8 mouse cellular contexts compared by ENCODE assay signal in genomic region chr6:145865289-145865885, GRCm38 (mm10). TPM values are rescaled to one million over a fixed set of nuclear protein-coding genes. Genes with fewer than 3 reads are reported as not detected.
A peak's percentile ranks its signal among the peaks of the same experiment; 100 is the strongest.
DNase-seq lines count a peak whose midpoint lies in the region; ATAC-seq and TF ChIP-seq lines count a peak whose summit lies in the region.

Gene Bhlhe41 (minus strand): TSS chr6:145865558.

- TF ChIP-seq CTCF in bone marrow, adult 2 months (IDR thresholded peaks at IDR 0.05; ENCODE audit: control insufficient read depth, insufficient read depth, low read length), result no peak
- no peak for TF ChIP-seq CTCF in liver, postnatal 0 days (IDR thresholded peaks at IDR 0.05; ENCODE audit: low read depth)

- DNase-seq in CD4-positive helper T cell, adult 2 months (ENCODE audit: low read depth, low spot score), result peak; percentile 24
- DNase-seq in kidney, postnatal 36 days, result peak; percentile 75 to 81
- peak; percentile 64 for DNase-seq in liver, postnatal 0 days
- DNase-seq in urinary bladder, adult 2 months (ENCODE audit: low spot score), result peak; percentile 71

- peak within 1 kb of the TSS; percentile 53 for H3K4me3 ChIP-seq in bone marrow, adult 2 months (replicated peaks; ENCODE audit: control insufficient read depth, low read depth, low read length)
- peak within 1 kb of the TSS; percentile 62 for H3K4me3 ChIP-seq in forebrain, embryonic 13.5 days
- peak within 1 kb of the TSS; percentile 80 for H3K4me3 ChIP-seq in heart, embryonic 16.5 days (ENCODE audit: low read length)
- H3K4me3 ChIP-seq in liver, postnatal 0 days (ENCODE audit: low read depth, low read length), result peak within 1 kb of the TSS; percentile 52
- peak within 1 kb of the TSS; percentile 71 for H3K4me3 ChIP-seq in neural tube, embryonic 15.5 days (replicated peaks)

- TF ChIP-seq EP300 in liver, postnatal 0 days (IDR thresholded peaks at IDR 0.05; ENCODE audit: low read depth), result no peak

- H3K27ac ChIP-seq in bone marrow, adult 2 months (ENCODE audit: control insufficient read depth, insufficient read depth, low read depth, low read length, poor library complexity), result peak within 1 kb of the TSS; percentile 36; the same call in 1 of the 2 replicates
- no peak within 1 kb of the TSS for H3K27ac ChIP-seq in forebrain, embryonic 13.5 days
- H3K27ac ChIP-seq in heart, embryonic 16.5 days (ENCODE audit: low read length), result peak within 1 kb of the TSS; percentile 93
- H3K27ac ChIP-seq in liver, postnatal 0 days (ENCODE audit: low read depth), result no peak within 1 kb of the TSS
- H3K27ac ChIP-seq in neural tube, embryonic 15.5 days (replicated peaks), result peak within 1 kb of the TSS; percentile 74

- H3K4me1 ChIP-seq in bone marrow, adult 2 months (ENCODE audit: control insufficient read depth, insufficient read depth, low read length), result no peaks in the 10 kb centered on the region
- peaks cover 42% of the 10 kb centered on the region for H3K4me1 ChIP-seq in forebrain, embryonic 13.5 days
- peaks cover 15% of the 10 kb centered on the region for H3K4me1 ChIP-seq in heart, embryonic 16.5 days (ENCODE audit: control insufficient read depth, insufficient read depth, low read length)
- peaks cover 16% of the 10 kb centered on the region for H3K4me1 ChIP-seq in liver, postnatal 0 days (ENCODE audit: insufficient read depth)
- H3K4me1 ChIP-seq in neural tube, embryonic 15.5 days, result peaks cover 39% of the 10 kb centered on the region

- no peaks in the 10 kb centered on the region for H3K9me3 ChIP-seq in forebrain, embryonic 13.5 days (replicated peaks)
- H3K9me3 ChIP-seq in heart, embryonic 16.5 days (replicated peaks; ENCODE audit: control insufficient read depth, low read length), result no peaks in the 10 kb centered on the region
- no peaks in the 10 kb centered on the region for H3K9me3 ChIP-seq in liver, postnatal 0 days (ENCODE audit: low read length)
- no peaks in the 10 kb centered on the region for H3K9me3 ChIP-seq in neural tube, embryonic 15.5 days (replicated peaks)

- ATAC-seq in forebrain, embryonic 13.5 days, result peak; percentile 36
- ATAC-seq in heart, embryonic 16.5 days (replicated peaks; ENCODE audit: extremely low read depth, insufficient read depth, low FRiP score), result peak; percentile 52
- peak; percentile 69 for ATAC-seq in liver, postnatal 0 days
- peak; percentile 73 for ATAC-seq in neural tube, embryonic 15.5 days (ENCODE audit: low FRiP score)

- no peaks in the 10 kb centered on the region for H3K36me3 ChIP-seq in forebrain, embryonic 13.5 days (ENCODE audit: poor library complexity, severe bottlenecking)
- H3K36me3 ChIP-seq in heart, embryonic 16.5 days (ENCODE audit: control insufficient read depth, insufficient read depth), result no peaks in the 10 kb centered on the region
- H3K36me3 ChIP-seq in liver, postnatal 0 days (replicated peaks; ENCODE audit: insufficient read depth, low read length), result no peaks in the 10 kb centered on the region
- H3K36me3 ChIP-seq in neural tube, embryonic 15.5 days, result no peaks in the 10 kb centered on the region

- TF ChIP-seq POLR2A in bone marrow, adult 2 months (IDR thresholded peaks at IDR 0.05; ENCODE audit: borderline replicate concordance, control insufficient read depth, low read depth, low read length), result no peak

- WGBS in bone marrow, adult 2 months, result 1% methylated on average over 57 of the region's 57 CpGs
- WGBS in forebrain, embryonic 13.5 days, result 1% methylated on average over 41 of the region's 57 CpGs
- WGBS in heart, embryonic 16.5 days, result under 1% methylated on average over 49 of the region's 57 CpGs
- under 1% methylated on average over 50 of the region's 57 CpGs for WGBS in liver, postnatal 0 days (ENCODE audit: insufficient replicate concordance)
- WGBS in neural tube, embryonic 15.5 days, result under 1% methylated on average over 40 of the region's 57 CpGs

- H3K9ac ChIP-seq in forebrain, embryonic 13.5 days, result peak within 1 kb of the TSS; percentile 72
- peak within 1 kb of the TSS; percentile 86 for H3K9ac ChIP-seq in heart, embryonic 16.5 days (ENCODE audit: low read length)
- 0 out of 2 replicates have a peak within 1 kb of the TSS, but pooled peaks have one; percentile 26 for H3K9ac ChIP-seq in liver, postnatal 0 days (replicated peaks)
- H3K9ac ChIP-seq in neural tube, embryonic 15.5 days (replicated peaks), result peak within 1 kb of the TSS; percentile 63

- peak within 1 kb of the TSS; percentile 99 for H3K4me2 ChIP-seq in forebrain, embryonic 13.5 days
- H3K4me2 ChIP-seq in heart, embryonic 16.5 days (ENCODE audit: low read depth, low read length), result peak within 1 kb of the TSS; percentile 99
- H3K4me2 ChIP-seq in liver, postnatal 0 days (ENCODE audit: low read depth, low read length), result peak within 1 kb of the TSS; percentile 86
- peak within 1 kb of the TSS; percentile 99 for H3K4me2 ChIP-seq in neural tube, embryonic 15.5 days

- peaks cover 77% of the 10 kb centered on the region for H3K27me3 ChIP-seq in forebrain, embryonic 13.5 days
- H3K27me3 ChIP-seq in heart, embryonic 16.5 days (ENCODE audit: control insufficient read depth, insufficient read depth, low read length), result peaks cover 12% of the 10 kb centered on the region
- H3K27me3 ChIP-seq in liver, postnatal 0 days (ENCODE audit: insufficient read depth, low read length), result peaks cover 57% of the 10 kb centered on the region
- H3K27me3 ChIP-seq in neural tube, embryonic 15.5 days (replicated peaks), result peaks cover 31% of the 10 kb centered on the region

RNA-seq across cellular contexts. Expression of gene Bhlhe41, which starts in this region (rescaled TPM):
- polyA plus RNA-seq in bone marrow, adult 2 months (2011; ENCODE audit: insufficient read depth, insufficient read length, low replicate concordance, missing spikeins), result 2.2 and 4.9 TPM in 2 replicates
- 1.3 and 1.9 TPM in 2 replicates for polyA plus RNA-seq in forebrain, embryonic 13.5 days (2015; fragmentation: Nextera tagmentation; extraction: Ambion mirVana)
- 5.9 and 6.1 TPM in 2 replicates for polyA plus RNA-seq in heart, embryonic 16.5 days (2015; fragmentation: Nextera tagmentation; extraction: Ambion mirVana)
- polyA plus RNA-seq in liver, postnatal 0 days (2015; fragmentation: Nextera tagmentation; extraction: Ambion mirVana), result 0.22 and 0.24 TPM in 2 replicates
- 5.6 and 6.3 TPM in 2 replicates for polyA plus RNA-seq in neural tube, embryonic 15.5 days (2015; fragmentation: Nextera tagmentation; extraction: Ambion mirVana)
- 13.3 and 23.9 TPM in 2 replicates for polyA plus RNA-seq in urinary bladder, adult 2 months (2012; rRNA removed)

Comparison
In these comparisons a context has a peak if more than half of its experiments do, and no peak if none do; other contexts are left out.
1. Peak in DNase-seq, ATAC-seq, H3K4me3 ChIP-seq, H3K9ac ChIP-seq and H3K4me2 ChIP-seq in liver, postnatal 0 days; RNA of the gene not detected or under 1 TPM.
2. DNase-seq: peak in every context shown above with its lines; median percentile 78 in kidney, postnatal 36 days; 71 in urinary bladder, adult 2 months; 64 in liver, postnatal 0 days; 24 in CD4-positive helper T cell, adult 2 months.
3. H3K27ac ChIP-seq: peak in bone marrow, adult 2 months (single experiment), heart, embryonic 16.5 days (single experiment) and neural tube, embryonic 15.5 days (single experiment); none in forebrain, embryonic 13.5 days (single experiment) and liver, postnatal 0 days (single experiment).
4. H3K9ac ChIP-seq: peak in every context shown above with its lines; median percentile 86 in heart, embryonic 16.5 days; 72 in forebrain, embryonic 13.5 days; 63 in neural tube, embryonic 15.5 days; 26 in liver, postnatal 0 days.
5. Peak in every context shown above with its lines, with median percentiles within 50 percentile points of each other: H3K4me3 ChIP-seq, ATAC-seq and H3K4me2 ChIP-seq.